Mouse (Mus musculus) heart, embryonic 12.5 days (tissue): ENCODE measurements around the gene Fbxo42. TPM values are rescaled to one million over a fixed set of nuclear protein-coding genes. Genes with fewer than 3 reads are reported as not detected.

Experiments used
- ATAC-seq: fragments of 200-750 bp; cut with Nextera tagmentation; 2 replicates; pipeline ENCODE4 v1.8.0; 2017; ENCODE audit warnings: moderate TSS enrichment, moderate library complexity; ENCODE audit not compliant: insufficient number of reproducible peaks, low FRiP score
- H3K27ac ChIP-seq: fragments of 300-500 bp; sonication (generic); 2 replicates; pipeline ENCODE4 v1.5.1; 2016; ENCODE audit warnings: mild to moderate bottlenecking, moderate library complexity; ENCODE audit not compliant: poor library complexity, severe bottlenecking
- H3K27me3 ChIP-seq: fragments of 300-500 bp; sonication (generic); replicated peaks from 2 replicates; pipeline ENCODE4 v1.6.1; 2016; ENCODE audit warnings: mild to moderate bottlenecking, moderate library complexity
- H3K36me3 ChIP-seq: fragments of 300-500 bp; sonication (generic); 2 replicates; pipeline ENCODE4 v1.6.1; 2016; ENCODE audit warnings: mild to moderate bottlenecking, moderate library complexity
- H3K4me1 ChIP-seq: fragments of 300-500 bp; sonication (generic); replicated peaks from 2 replicates; pipeline ENCODE4 v1.6.1; 2016; ENCODE audit warnings: mild to moderate bottlenecking
- H3K4me2 ChIP-seq: fragments of 300-500 bp; sonication (generic); 2 replicates; pipeline ENCODE4 v1.6.1; 2016; ENCODE audit warnings: mild to moderate bottlenecking, moderate library complexity
- H3K4me3 ChIP-seq: fragments of 300-500 bp; sonication (generic); 2 replicates; pipeline ENCODE4 v1.5.1; 2016; ENCODE audit warnings: mild to moderate bottlenecking
- H3K9ac ChIP-seq: fragments of 300-500 bp; sonication (generic); 2 replicates; pipeline ENCODE4 v1.6.1; 2016; ENCODE audit warnings: mild to moderate bottlenecking, moderate library complexity
- H3K9me3 ChIP-seq: fragments of 300-500 bp; sonication (generic); replicated peaks from 2 replicates; pipeline ENCODE4 v1.6.1; 2016; ENCODE audit warnings: mild to moderate bottlenecking, moderate library complexity
- WGBS: fragments of 180-500 bp; shearing (Covaris S2); methylation state at CpG from one replicate; pipeline ENCODE4 v1.1.7; 2016; 5-methylcytosine and 5-hydroxymethylcytosine counted together
- polyA plus RNA-seq: library from polyadenylated mRNA; unstranded; fragments of >200 nt; fragmentation: Nextera tagmentation; extraction: Ambion mirVana; gene quantifications from 2 replicates; pipeline ENCODE4 v1.2.1, GENCODE M21; 2016

The Fbxo42 gene
- polyA plus RNA-seq, 1 experiment from 2014 or later, result 18.2 TPM

GRCm38 (mm10) chr4:141214337-141214851, 66.7 kb downstream of the Fbxo42 start:
- ATAC-seq, result peak; percentile 46
- Histone ChIP-seq H3K36me3 (no peaks in the 10 kb centered on the region), H3K4me1 (peaks cover 18% of the 10 kb centered on the region), H3K4me2 (peak overlapping the region; percentile 98), H3K27ac (no peak overlapping the region), H3K27me3 (no peaks in the 10 kb centered on the region), H3K9me3 (no peaks in the 10 kb centered on the region), H3K9ac (peak overlapping the region; percentile 69), H3K4me3 (peak overlapping the region; percentile 61)
- 2% methylated on average over 16 of the region's 16 CpGs for WGBS

GRCm38 (mm10) chr4:141219583-141220213, 72.0 kb downstream of the Fbxo42 start:
- WGBS, result 88% methylated on average over 20 of the region's 20 CpGs
- Histone ChIP-seq H3K4me3 (no peak overlapping the region), H3K4me1 (peaks cover 5% of the 10 kb centered on the region), H3K36me3 (0 out of 2 replicates have a peak, but pooled peaks cover 7% of the 10 kb centered on the region), H3K9me3 (no peaks in the 10 kb centered on the region), H3K27ac (no peak overlapping the region), H3K4me2 (no peak overlapping the region), H3K9ac (no peak overlapping the region), H3K27me3 (no peaks in the 10 kb centered on the region)
- ATAC-seq, result no peak

- Histone ChIP-seq H3K9me3 (no peaks in the 10 kb centered on the region), H3K4me1 (0 out of 2 replicates have a peak, but pooled peaks cover 3% of the 10 kb centered on the region), H3K36me3 (0 out of 2 replicates have a peak, but pooled peaks cover 7% of the 10 kb centered on the region), H3K27ac (no peak overlapping the region), H3K4me3 (no peak overlapping the region), H3K27me3 (no peaks in the 10 kb centered on the region), H3K9ac (no peak overlapping the region), H3K4me2 (no peak overlapping the region)
- no peak for ATAC-seq
- 63% methylated on average over 2 of the region's 2 CpGs for WGBS
Measured at GRCm38 (mm10) chr4:141221848-141222247, 74.1 kb downstream of the Fbxo42 start.

GRCm38 (mm10) chr4:141222752-141223151, 75.0 kb downstream of the Fbxo42 start:
- Histone ChIP-seq H3K27ac (no peak overlapping the region), H3K9ac (no peak overlapping the region), H3K9me3 (no peaks in the 10 kb centered on the region), H3K4me2 (no peak overlapping the region), H3K4me1 (0 out of 2 replicates have a peak, but pooled peaks cover 3% of the 10 kb centered on the region), H3K36me3 (0 out of 2 replicates have a peak, but pooled peaks cover 7% of the 10 kb centered on the region), H3K4me3 (no peak overlapping the region), H3K27me3 (no peaks in the 10 kb centered on the region)
- no peak for ATAC-seq
- WGBS, result 90% methylated on average over 5 of the region's 5 CpGs

GRCm38 (mm10) chr4:141228687-141229086, 81.0 kb downstream of the Fbxo42 start:
- Histone ChIP-seq H3K4me1 (peaks cover 10% of the 10 kb centered on the region), H3K4me2 (no peak overlapping the region), H3K27ac (no peak overlapping the region), H3K36me3 (no peaks in the 10 kb centered on the region), H3K9me3 (no peaks in the 10 kb centered on the region), H3K4me3 (no peak overlapping the region), H3K27me3 (peaks cover 24% of the 10 kb centered on the region; the same call in 1 of the 2 replicates), H3K9ac (no peak overlapping the region)
- no peak for ATAC-seq
- WGBS, result 78% methylated on average over 7 of the region's 7 CpGs

GRCm38 (mm10) chr4:141233196-141233595, 85.5 kb downstream of the Fbxo42 start:
- Histone ChIP-seq H3K4me2 (no peak overlapping the region), H3K27ac (no peak overlapping the region), H3K27me3 (peaks cover 43% of the 10 kb centered on the region), H3K9ac (no peak overlapping the region), H3K4me3 (no peak overlapping the region), H3K4me1 (peaks cover 10% of the 10 kb centered on the region), H3K9me3 (no peaks in the 10 kb centered on the region), H3K36me3 (no peaks in the 10 kb centered on the region)
- ATAC-seq, result no peak
- 83% methylated on average over 4 of the region's 4 CpGs for WGBS

GRCm38 (mm10) chr4:141235537-141236111, 87.9 kb downstream of the Fbxo42 start:
- 62% methylated on average over 6 of the region's 6 CpGs for WGBS
- peaks cover 65% of the 10 kb centered on the region for H3K27me3 ChIP-seq
- no peaks in the 10 kb centered on the region for H3K36me3 ChIP-seq
- H3K4me1 ChIP-seq, result peaks cover 19% of the 10 kb centered on the region
- no peak for ATAC-seq
- no peak overlapping the region for H3K4me2 ChIP-seq
- H3K4me3 ChIP-seq, result no peak overlapping the region
- no peak overlapping the region for H3K9ac ChIP-seq
- no peak overlapping the region for H3K27ac ChIP-seq
- H3K9me3 ChIP-seq, result no peaks in the 10 kb centered on the region

GRCm38 (mm10) chr4:141236856-141237255, 89.1 kb downstream of the Fbxo42 start:
- Histone ChIP-seq H3K9ac (no peak overlapping the region), H3K4me2 (no peak overlapping the region), H3K36me3 (no peaks in the 10 kb centered on the region), H3K27ac (no peak overlapping the region), H3K4me3 (no peak overlapping the region), H3K9me3 (no peaks in the 10 kb centered on the region), H3K4me1 (peaks cover 24% of the 10 kb centered on the region), H3K27me3 (peaks cover 67% of the 10 kb centered on the region)
- 71% methylated on average over 3 of the region's 3 CpGs for WGBS
- ATAC-seq, result no peak

- Histone ChIP-seq H3K4me3 (peak overlapping the region; percentile 44), H3K9me3 (no peaks in the 10 kb centered on the region), H3K9ac (peak overlapping the region; percentile 47; the same call in 1 of the 2 replicates), H3K27me3 (peaks cover 72% of the 10 kb centered on the region), H3K27ac (no peak overlapping the region), H3K4me2 (peak overlapping the region; percentile 82), H3K36me3 (no peaks in the 10 kb centered on the region), H3K4me1 (peaks cover 35% of the 10 kb centered on the region)
- WGBS, result 6% methylated on average over 20 of the region's 20 CpGs
- ATAC-seq, result no peak
Measured at GRCm38 (mm10) chr4:141238492-141239387, 91.0 kb downstream of the Fbxo42 start.

GRCm38 (mm10) chr4:141239388-141240125, 91.8 kb downstream of the Fbxo42 start, which contains the start of gene Arhgef19:
TSS of gene Arhgef19 (plus strand) at chr4:141239499.
- H3K27ac ChIP-seq, result no peak within 1 kb of the TSS
- H3K4me3 ChIP-seq, result peak within 1 kb of the TSS; percentile 44
- ATAC-seq, result peak; percentile 91
- 1% methylated on average over 31 of the region's 31 CpGs for WGBS
- peaks cover 35% of the 10 kb centered on the region for H3K4me1 ChIP-seq
- H3K27me3 ChIP-seq, result peaks cover 80% of the 10 kb centered on the region
- H3K4me2 ChIP-seq, result peak within 1 kb of the TSS; percentile 82
- H3K36me3 ChIP-seq, result no peaks in the 10 kb centered on the region
- peak within 1 kb of the TSS; percentile 47 for H3K9ac ChIP-seq
- H3K9me3 ChIP-seq, result no peaks in the 10 kb centered on the region
